Comparison of ENCODE assay signal across 8 mouse cellular contexts in genomic region chr12:78910684-78911461, GRCm38 (mm10). TPM values are rescaled to one million over a fixed set of nuclear protein-coding genes. Genes with fewer than 3 reads are reported as not detected.
DNase-seq lines count a peak whose midpoint lies in the region; ATAC-seq lines count a peak whose summit lies in the region.

No protein-coding gene starts in this region.

- no peak for ATAC-seq in forebrain, embryonic 14.5 days
- ATAC-seq in liver, embryonic 15.5 days (ENCODE audit: insufficient read depth), result peak; percentile 86
- ATAC-seq in stomach, embryonic 16.5 days (ENCODE audit: insufficient read depth, low FRiP score), result peak; percentile 86

- H3K27me3 ChIP-seq in forebrain, embryonic 14.5 days (replicated peaks; ENCODE audit: control insufficient read depth, insufficient read depth, low read length), result peaks cover 37% of the 10 kb centered on the region
- peaks cover 51% of the 10 kb centered on the region for H3K27me3 ChIP-seq in liver, embryonic 15.5 days
- H3K27me3 ChIP-seq in stomach, embryonic 16.5 days (ENCODE audit: control insufficient read depth, insufficient read depth, low read length), result peaks cover 17% of the 10 kb centered on the region; the same call in 1 of the 2 replicates

- H3K4me2 ChIP-seq in forebrain, embryonic 14.5 days (ENCODE audit: low read length), result peak overlapping the region; percentile 55
- peak overlapping the region; percentile 90 for H3K4me2 ChIP-seq in liver, embryonic 15.5 days
- peak overlapping the region; percentile 78 for H3K4me2 ChIP-seq in stomach, embryonic 16.5 days (ENCODE audit: low read depth, low read length)

- peak; percentile 62 for DNase-seq in spleen, adult 12 weeks (ENCODE audit: low spot score)
- no peak for DNase-seq in spleen, adult 18-20 months
- no peak for DNase-seq in forebrain, embryonic 14.5 days (ENCODE audit: low spot score)
- DNase-seq in layer of hippocampus, postnatal 36 days, result no peak
- no peak for DNase-seq in layer of hippocampus, adult 11-12 months (ENCODE audit: low spot score)
- DNase-seq in frontal cortex, adult 2 months (ENCODE audit: extremely low spot score in 1 of 2, low spot score in 1 of 2), result no peak

- H3K9me3 ChIP-seq in forebrain, embryonic 14.5 days (replicated peaks; ENCODE audit: control insufficient read depth, low read length), result no peaks in the 10 kb centered on the region
- no peaks in the 10 kb centered on the region; the same call in 1 of the 2 replicates for H3K9me3 ChIP-seq in liver, embryonic 15.5 days (replicated peaks)
- H3K9me3 ChIP-seq in stomach, embryonic 16.5 days (replicated peaks; ENCODE audit: control insufficient read depth, low read length), result no peaks in the 10 kb centered on the region; the same call in 1 of the 2 replicates

- 10% methylated on average over 16 of the region's 16 CpGs for WGBS in forebrain, embryonic 14.5 days
- WGBS in liver, embryonic 15.5 days (ENCODE audit: insufficient replicate concordance), result 2% methylated on average over 16 of the region's 16 CpGs
- 15% methylated on average over 16 of the region's 16 CpGs for WGBS in stomach, embryonic 16.5 days

- H3K9ac ChIP-seq in forebrain, embryonic 14.5 days (ENCODE audit: low read length), result no peak overlapping the region
- peak overlapping the region; percentile 80 for H3K9ac ChIP-seq in liver, embryonic 15.5 days
- H3K9ac ChIP-seq in stomach, embryonic 16.5 days (ENCODE audit: low read length), result peak overlapping the region; percentile 64

- no peak overlapping the region for H3K27ac ChIP-seq in forebrain, embryonic 14.5 days (ENCODE audit: low read depth, low read length)
- peak overlapping the region; percentile 99 for H3K27ac ChIP-seq in liver, embryonic 15.5 days (replicated peaks)
- peak overlapping the region; percentile 89 for H3K27ac ChIP-seq in stomach, embryonic 16.5 days (ENCODE audit: low read length)

- H3K4me3 ChIP-seq in forebrain, embryonic 14.5 days (ENCODE audit: low read depth, low read length), result peak overlapping the region; percentile 26; the same call in 1 of the 2 replicates
- peak overlapping the region; percentile 69 for H3K4me3 ChIP-seq in liver, embryonic 15.5 days (replicated peaks)
- peak overlapping the region; percentile 44 for H3K4me3 ChIP-seq in stomach, embryonic 16.5 days (replicated peaks; ENCODE audit: low read length)

- peaks cover 9% of the 10 kb centered on the region; the same call in 1 of the 2 replicates for H3K4me1 ChIP-seq in forebrain, embryonic 14.5 days (ENCODE audit: control insufficient read depth, insufficient read depth, low read length)
- H3K4me1 ChIP-seq in liver, embryonic 15.5 days (replicated peaks), result peaks cover 83% of the 10 kb centered on the region
- peaks cover 23% of the 10 kb centered on the region for H3K4me1 ChIP-seq in stomach, embryonic 16.5 days (ENCODE audit: control insufficient read depth, insufficient read depth, low read length)

- no peaks in the 10 kb centered on the region for H3K36me3 ChIP-seq in forebrain, embryonic 14.5 days (ENCODE audit: control insufficient read depth, insufficient read depth, low read length)
- no peaks in the 10 kb centered on the region for H3K36me3 ChIP-seq in liver, embryonic 15.5 days (replicated peaks)
- no peaks in the 10 kb centered on the region for H3K36me3 ChIP-seq in stomach, embryonic 16.5 days (ENCODE audit: control insufficient read depth, insufficient read depth, low read length)

RNA-seq across cellular contexts. Expression of gene Plek2, which starts 4.1 kb away (rescaled TPM):
- polyA plus RNA-seq in forebrain, embryonic 14.5 days (2014; fragmentation: Nextera tagmentation; extraction: Ambion mirVana), result 0.77 and 1.2 TPM in 2 replicates
- 41.4 and 46.1 TPM in 2 replicates for polyA plus RNA-seq in liver, embryonic 15.5 days (2015; fragmentation: Nextera tagmentation; extraction: Ambion mirVana)
- 33.0 and 37.6 TPM in 2 replicates for polyA plus RNA-seq in stomach, embryonic 16.5 days (2015; fragmentation: Nextera tagmentation; extraction: Ambion mirVana)
- under 1 TPM in 1 of 2 experiments, not detected in 1; 0.22 TPM for total RNA-seq in layer of hippocampus, postnatal 36 days (2021)
- 0.14 and 0.17 TPM in 2 replicates for polyA plus RNA-seq in frontal cortex, adult 2 months (2012; rRNA removed)

RNA-seq across cellular contexts. Expression of gene Eif2s1, which starts 49.3 kb away (rescaled TPM):
- 183 and 188 TPM in 2 replicates for polyA plus RNA-seq in forebrain, embryonic 14.5 days (2014; fragmentation: Nextera tagmentation; extraction: Ambion mirVana)
- 166 and 171 TPM in 2 replicates for polyA plus RNA-seq in liver, embryonic 15.5 days (2015; fragmentation: Nextera tagmentation; extraction: Ambion mirVana)
- polyA plus RNA-seq in stomach, embryonic 16.5 days (2015; fragmentation: Nextera tagmentation; extraction: Ambion mirVana), result 199 and 200 TPM in 2 replicates
- 10 to 100 TPM; 47.5 to 63.9 TPM for total RNA-seq in layer of hippocampus, postnatal 36 days (2021)
- 24.2 and 30.1 TPM in 2 replicates for polyA plus RNA-seq in frontal cortex, adult 2 months (2012; rRNA removed)

RNA-seq across cellular contexts. Expression of gene Atp6v1d, which starts 49.4 kb away (rescaled TPM):
- 126 and 128 TPM in 2 replicates for polyA plus RNA-seq in forebrain, embryonic 14.5 days (2014; fragmentation: Nextera tagmentation; extraction: Ambion mirVana)
- 23.8 and 24.4 TPM in 2 replicates for polyA plus RNA-seq in liver, embryonic 15.5 days (2015; fragmentation: Nextera tagmentation; extraction: Ambion mirVana)
- polyA plus RNA-seq in stomach, embryonic 16.5 days (2015; fragmentation: Nextera tagmentation; extraction: Ambion mirVana), result 70.4 and 72.0 TPM in 2 replicates
- 100 to 1,000 TPM; 253 to 273 TPM for total RNA-seq in layer of hippocampus, postnatal 36 days (2021)
- polyA plus RNA-seq in frontal cortex, adult 2 months (2012; rRNA removed), result 215 and 242 TPM in 2 replicates

Comparison
In these comparisons a context has a peak if more than half of its experiments do, and no peak if none do; other contexts are left out.
1. RNA of gene Plek2, which starts 4.1 kb away (polyA plus RNA-seq): 41.4 to 46.1 TPM in liver, embryonic 15.5 days and 33.0 to 37.6 TPM in stomach, embryonic 16.5 days; 0.77 to 1.2 TPM in forebrain, embryonic 14.5 days and 0.14 to 0.17 TPM in frontal cortex, adult 2 months; every median in the first group is over 10 times any median in the second.
2. Peak in every context shown above with its lines, with median percentiles within 50 percentile points of each other: H3K4me2 ChIP-seq and H3K4me3 ChIP-seq.